Mouse (Mus musculus) embryonic facial prominence, embryonic 14.5 days (tissue): ENCODE measurements at regions not wholly inside any gene's neighbourhood (a gene's known extent, or its start where the extent isn't known, plus 50 kb on each side); places are given as distances from the start of the nearest gene placed in this dataset.

Experiments
- ATAC-seq: fragments of 200-750 bp; cut with Nextera tagmentation; 2 replicates; pipeline ENCODE4 v1.8.0; 2017; ENCODE audit warnings: low read depth, moderate number of reproducible peaks, moderate TSS enrichment
- DNase-seq: peaks from one replicate; pipeline ENCODE4 v3.0.0-alpha.2; 2015; ENCODE audit warnings: low spot score
- H3K27ac ChIP-seq: fragments of 300-500 bp; sonication (generic); replicated peaks from 2 replicates; pipeline ENCODE4 v1.5.1; 2014; ENCODE audit warnings: low read depth, mild to moderate bottlenecking, low read length, moderate library complexity
- H3K27me3 ChIP-seq: fragments of 300-500 bp; sonication (generic); replicated peaks from 2 replicates; pipeline ENCODE4 v1.6.1; 2014; ENCODE audit warnings: low read length; ENCODE audit not compliant: control insufficient read depth, insufficient read depth
- H3K36me3 ChIP-seq: fragments of 300-500 bp; sonication (generic); 2 replicates; pipeline ENCODE4 v1.6.1; 2014; ENCODE audit warnings: low read length, mixed read lengths; ENCODE audit not compliant: control insufficient read depth, insufficient read depth
- H3K4me1 ChIP-seq: fragments of 300-500 bp; sonication (generic); 2 replicates; pipeline ENCODE4 v1.6.1; 2014; ENCODE audit warnings: antibody characterized with exemption, low read length; ENCODE audit not compliant: control insufficient read depth, insufficient read depth
- H3K4me2 ChIP-seq: fragments of 300-500 bp; sonication (generic); 2 replicates; pipeline ENCODE4 v1.6.1; 2014; ENCODE audit warnings: low read depth, mild to moderate bottlenecking, low read length, moderate library complexity, mixed read lengths
- H3K4me3 ChIP-seq: fragments of 300-500 bp; sonication (generic); 2 replicates; pipeline ENCODE4 v1.5.1; 2014; ENCODE audit warnings: low read depth, mild to moderate bottlenecking, low read length
- H3K9ac ChIP-seq: fragments of 300-500 bp; sonication (generic); 2 replicates; pipeline ENCODE4 v1.6.1; 2014; ENCODE audit warnings: low read depth, mild to moderate bottlenecking, low read length, moderate library complexity, mixed read lengths
- H3K9me3 ChIP-seq: fragments of 300-500 bp; sonication (generic); 2 replicates; pipeline ENCODE4 v1.6.1; 2016; ENCODE audit warnings: low read length; ENCODE audit not compliant: control insufficient read depth
- WGBS: fragments of 180-500 bp; shearing (Covaris S2); extraction: QIAGEN DNeasy Blood & Tissue Kit; methylation state at CpG from one replicate; pipeline ENCODE4 v1.1.7; 2014; 5-methylcytosine and 5-hydroxymethylcytosine counted together

- no peak for DNase-seq
- Histone ChIP-seq H3K4me1 (no peaks in the 10 kb centered on the region), H3K9ac (no peak overlapping the region), H3K9me3 (no peaks in the 10 kb centered on the region), H3K4me3 (no peak overlapping the region), H3K4me2 (no peak overlapping the region), H3K27ac (no peak overlapping the region), H3K27me3 (no peaks in the 10 kb centered on the region), H3K36me3 (no peaks in the 10 kb centered on the region)
- no peak for ATAC-seq
These were observed 54.2 kb upstream of the Arid2 start for GRCm38 (mm10) chr15:96233113-96233512.

DNA sequence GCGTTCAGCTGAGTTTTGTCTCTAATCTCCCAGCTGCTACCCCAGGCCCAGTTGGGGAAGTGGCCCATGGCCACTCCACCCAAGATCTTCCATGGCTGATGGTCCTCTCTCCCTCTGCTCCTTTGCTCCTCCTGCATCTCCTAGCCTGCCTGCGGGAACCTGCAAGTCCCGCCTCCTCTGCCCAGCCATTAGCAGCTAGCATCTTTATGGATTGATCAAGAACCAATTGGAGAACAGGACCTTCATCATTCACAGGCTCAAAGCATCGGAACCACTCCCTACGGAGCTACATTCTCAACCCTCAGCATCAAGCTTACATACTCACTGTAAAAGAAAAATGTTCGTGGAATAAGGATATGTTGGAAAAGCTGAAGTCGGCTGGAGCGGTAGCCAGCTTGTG lies 52.5 kb upstream of the Arid2 start:
- DNase-seq: peak; percentile 11
- Histone ChIP-seq H3K27me3 (no peaks in the 10 kb centered on the region), H3K9me3 (no peaks in the 10 kb centered on the region), H3K36me3 (no peaks in the 10 kb centered on the region), H3K27ac (no peak overlapping the region), H3K9ac (no peak overlapping the region), H3K4me3 (no peak overlapping the region), H3K4me2 (no peak overlapping the region), H3K4me1 (no peaks in the 10 kb centered on the region)
- WGBS: 63% methylated on average over 8 of the region's 8 CpGs
- ATAC-seq: no peak
